Mouse (Mus musculus): ENCODE results near the gene Gm20821.
"Not testable (repeated sequence)": the region's sequence is repeated elsewhere in the genome, so short reads cannot be mapped to it uniquely, and the experiment has no call there.

Gm20821 gene

DNA sequence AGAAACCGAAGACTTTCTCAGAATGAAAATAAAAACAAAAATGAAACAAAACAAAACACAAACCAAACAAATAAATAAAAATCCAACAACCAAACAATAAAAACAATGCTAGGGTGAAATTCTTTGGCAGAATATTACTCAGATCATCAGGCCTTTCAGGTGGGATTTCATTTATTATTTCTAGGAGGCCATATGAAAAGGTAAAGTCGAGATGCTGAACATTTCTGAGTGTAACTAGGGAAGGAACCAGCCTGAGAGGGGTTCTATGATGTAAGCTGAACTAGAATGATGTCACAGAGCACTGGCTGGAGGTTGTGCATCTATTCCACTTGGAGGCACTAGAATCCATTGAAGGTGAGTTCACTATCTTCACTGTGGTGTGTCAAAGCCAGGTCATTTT lies at the start of gene Gm20821:
TSS of gene Gm20821 (plus strand) at position 301 of the 400 bp plus-strand sequence.
- DNase-seq (ENCODE audit: low read depth in 1 of 2, low spot score in 2 of 2) = not testable (repeated sequence)

Measured in monocyte, adult 2 months (primary cell).